Mouse (Mus musculus) lung, postnatal 36 days (tissue): ENCODE data around the gene Cyp2d34.

Experiments
- DNase-seq: peaks from one replicate; pipeline ENCODE4 v3.0.0; 2022; ENCODE audit warnings: mixed read lengths

Cyp2d34 gene

GRCm38 (mm10) chr15:82620531-82621202 lies at the start of gene Cyp2d34:
TSS of gene Cyp2d34 (minus strand) at chr15:82620946.
- DNase-seq, result no peak

GRCm38 (mm10) chr15:82656346-82656745 lies 35.6 kb upstream of the Cyp2d34 start:
- peak; percentile 0 for DNase-seq

GRCm38 (mm10) chr15:82644371-82644770 lies 23.6 kb upstream of the Cyp2d34 start:
- DNase-seq, result no peak

- DNase-seq, result no peak
Observed at GRCm38 (mm10) chr15:82643771-82644170, 23.0 kb upstream of the Cyp2d34 start.

GRCm38 (mm10) chr15:82642771-82643170 lies 22.0 kb upstream of the Cyp2d34 start:
- no peak for DNase-seq

GRCm38 (mm10) chr15:82641921-82642320 lies 21.2 kb upstream of the Cyp2d34 start:
- DNase-seq, result no peak

- DNase-seq, result no peak
Observed at GRCm38 (mm10) chr15:82641390-82641789, 20.6 kb upstream of the Cyp2d34 start.

- DNase-seq, result no peak
Observed at GRCm38 (mm10) chr15:82640201-82640600, 19.5 kb upstream of the Cyp2d34 start.

GRCm38 (mm10) chr15:82637130-82638075 lies 16.7 kb upstream of the Cyp2d34 start:
- DNase-seq, result no peak

- no peak for DNase-seq
Observed at GRCm38 (mm10) chr15:82634976-82635375, 14.2 kb upstream of the Cyp2d34 start.

GRCm38 (mm10) chr15:82621993-82622392 lies 1.2 kb upstream of the Cyp2d34 start:
- no peak for DNase-seq

GRCm38 (mm10) chr15:82618362-82619020 lies 2.3 kb downstream of the Cyp2d34 start:
- no peak for DNase-seq

GRCm38 (mm10) chr15:82582621-82583020 lies 38.1 kb downstream of the Cyp2d34 start:
- no peak for DNase-seq

GRCm38 (mm10) chr15:82579071-82579470 lies 41.7 kb downstream of the Cyp2d34 start:
- DNase-seq, result peak; percentile 4

- no peak for DNase-seq
Observed at GRCm38 (mm10) chr15:82572856-82573255, 47.9 kb downstream of the Cyp2d34 start.
